Mouse (Mus musculus): ENCODE data around the gene Trcg1. TPM values are rescaled to one million over a fixed set of nuclear protein-coding genes. Genes with fewer than 3 reads are reported as not detected.
"Not testable (repeated sequence)": the region's sequence is repeated elsewhere in the genome, so short reads cannot be mapped to it uniquely, and the experiment has no call there.

Trcg1 gene
- polyA plus RNA-seq, 1 experiment from 2014 or later: not detected

DNA sequence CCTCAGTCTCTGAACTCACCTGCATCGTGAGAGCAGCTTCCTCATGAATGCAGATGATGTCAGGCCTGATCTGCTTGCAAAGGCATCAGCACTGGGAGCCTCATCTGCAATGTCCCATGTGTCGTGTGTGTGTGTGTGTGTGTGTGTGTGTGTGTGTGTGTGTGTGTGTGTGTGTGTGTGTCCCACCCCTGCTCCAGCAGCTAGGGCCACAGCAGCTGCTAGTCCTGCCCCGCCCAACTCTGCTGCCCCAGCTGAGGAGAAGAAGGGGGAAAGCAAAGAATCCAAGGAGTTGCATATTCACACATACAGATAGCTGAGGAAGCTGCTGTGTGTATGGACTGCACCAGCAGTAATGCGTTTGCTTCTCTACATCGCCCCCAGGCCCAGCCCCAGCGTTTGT is 19.1 kb upstream of the Trcg1 start:
- 83% methylated on average over 6 of the region's 6 CpGs for WGBS
- H3K36me3 ChIP-seq (ENCODE audit: control insufficient read depth, insufficient read depth, low read length): no peaks in the 10 kb centered on the region

DNA sequence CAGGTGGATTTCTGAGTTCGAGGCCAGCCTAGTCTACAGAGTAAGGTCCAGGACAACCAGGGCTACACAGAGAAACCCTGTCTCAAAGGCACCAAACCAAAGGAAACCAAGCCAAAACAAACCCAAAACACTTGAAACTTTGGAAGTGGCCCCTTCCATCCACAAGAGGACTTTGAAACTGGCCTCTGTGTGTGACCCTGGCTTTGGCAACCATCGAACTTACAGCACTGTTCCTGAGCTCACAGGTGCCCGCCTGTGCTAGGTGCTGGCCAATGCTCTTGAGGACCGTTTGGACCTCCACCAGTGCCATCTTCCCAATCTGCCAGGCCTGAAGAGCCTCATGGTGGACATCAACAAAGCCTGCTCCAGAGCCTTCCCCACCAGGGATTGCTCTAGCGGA is 17.6 kb upstream of the Trcg1 start:
- Histone ChIP-seq H3K36me3 (ENCODE audit: control insufficient read depth, insufficient read depth, low read length) (no peaks in the 10 kb centered on the region), H3K27me3 (ENCODE audit: control insufficient read depth, insufficient read depth, low read length) (no peaks in the 10 kb centered on the region), H3K9me3 (ENCODE audit: control insufficient read depth, low read length) (no peaks in the 10 kb centered on the region), H3K4me3 (ENCODE audit: low read depth, low read length) (no peak overlapping the region), H3K9ac (ENCODE audit: low read length) (no peak overlapping the region), H3K4me1 (replicated peaks; ENCODE audit: control insufficient read depth, insufficient read depth, low read length) (no peaks in the 10 kb centered on the region), H3K27ac (ENCODE audit: low read depth, low read length) (no peak overlapping the region), H3K4me2 (ENCODE audit: low read depth, low read length, severe bottlenecking) (no peak overlapping the region)
- WGBS: 90% methylated on average over 5 of the region's 5 CpGs
- ATAC-seq (replicated peaks; ENCODE audit: low FRiP score): no peak
- DNase-seq (ENCODE audit: low spot score): no peak

More for the DNA sequence above, 19.1 kb upstream of the Trcg1 start:
- Histone ChIP-seq H3K4me2 (ENCODE audit: low read depth, low read length, severe bottlenecking) (no peak overlapping the region), H3K9me3 (ENCODE audit: control insufficient read depth, low read length) (no peaks in the 10 kb centered on the region), H3K4me1 (replicated peaks; ENCODE audit: control insufficient read depth, insufficient read depth, low read length) (no peaks in the 10 kb centered on the region), H3K27ac (ENCODE audit: low read depth, low read length) (no peak overlapping the region), H3K27me3 (ENCODE audit: control insufficient read depth, insufficient read depth, low read length) (no peaks in the 10 kb centered on the region), H3K9ac (ENCODE audit: low read length) (no peak overlapping the region), H3K4me3 (ENCODE audit: low read depth, low read length) (no peak overlapping the region)
- DNase-seq (ENCODE audit: low spot score) (no peak), ATAC-seq (replicated peaks; ENCODE audit: low FRiP score) (no peak)

DNA sequence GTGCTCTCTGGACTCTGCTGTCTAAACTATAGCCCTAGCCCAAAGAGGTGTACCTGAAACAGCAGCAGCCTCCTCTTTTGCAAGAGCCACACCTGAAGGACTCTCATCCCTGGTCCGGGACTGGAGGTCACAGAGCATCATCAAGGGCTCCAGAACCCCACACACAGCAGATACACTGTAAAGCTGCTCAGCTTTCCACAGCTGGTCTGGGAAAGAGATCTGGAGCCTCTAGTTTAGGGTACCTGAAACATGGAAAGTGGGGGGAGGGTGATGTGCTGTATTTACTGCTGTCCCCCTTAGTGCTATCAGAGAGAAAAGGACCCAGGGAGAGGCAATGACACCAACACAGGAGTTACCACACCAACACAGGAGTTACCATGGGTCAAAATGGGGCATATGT is 16.8 kb upstream of the Trcg1 start:
- ATAC-seq (replicated peaks; ENCODE audit: low FRiP score): no peak
- Histone ChIP-seq H3K9me3 (ENCODE audit: control insufficient read depth, low read length) (no peaks in the 10 kb centered on the region), H3K4me2 (ENCODE audit: low read depth, low read length, severe bottlenecking) (no peak overlapping the region), H3K4me3 (ENCODE audit: low read depth, low read length) (no peak overlapping the region), H3K9ac (ENCODE audit: low read length) (no peak overlapping the region), H3K4me1 (replicated peaks; ENCODE audit: control insufficient read depth, insufficient read depth, low read length) (no peaks in the 10 kb centered on the region), H3K27me3 (ENCODE audit: control insufficient read depth, insufficient read depth, low read length) (no peaks in the 10 kb centered on the region), H3K27ac (ENCODE audit: low read depth, low read length) (no peak overlapping the region), H3K36me3 (ENCODE audit: control insufficient read depth, insufficient read depth, low read length) (no peaks in the 10 kb centered on the region)
- WGBS: 93% methylated on average over 1 of the region's 1 CpGs
- no peak for DNase-seq (ENCODE audit: low spot score)

DNA sequence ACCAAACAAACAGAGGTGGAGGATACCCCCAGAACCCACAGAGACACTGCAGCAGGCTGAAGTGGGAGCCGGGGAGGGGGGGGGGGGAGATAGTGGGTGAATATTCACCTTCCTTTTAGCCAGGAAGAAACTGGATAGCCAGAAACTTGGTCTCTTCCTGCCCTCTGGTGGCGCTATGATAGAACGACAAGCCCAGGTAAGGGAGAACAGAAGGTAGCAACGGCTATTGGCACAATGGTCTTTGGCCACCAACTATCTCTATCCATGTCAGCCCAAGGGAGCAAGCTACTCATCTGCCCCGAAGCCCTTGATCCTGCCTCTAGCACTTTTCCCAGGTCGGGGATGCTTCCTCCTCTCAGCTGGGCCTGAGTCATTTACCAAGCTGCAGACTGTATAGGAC is 16.0 kb upstream of the Trcg1 start:
- no peak for ATAC-seq (replicated peaks; ENCODE audit: low FRiP score)
- DNase-seq (ENCODE audit: low spot score): peak; percentile 59

DNA sequence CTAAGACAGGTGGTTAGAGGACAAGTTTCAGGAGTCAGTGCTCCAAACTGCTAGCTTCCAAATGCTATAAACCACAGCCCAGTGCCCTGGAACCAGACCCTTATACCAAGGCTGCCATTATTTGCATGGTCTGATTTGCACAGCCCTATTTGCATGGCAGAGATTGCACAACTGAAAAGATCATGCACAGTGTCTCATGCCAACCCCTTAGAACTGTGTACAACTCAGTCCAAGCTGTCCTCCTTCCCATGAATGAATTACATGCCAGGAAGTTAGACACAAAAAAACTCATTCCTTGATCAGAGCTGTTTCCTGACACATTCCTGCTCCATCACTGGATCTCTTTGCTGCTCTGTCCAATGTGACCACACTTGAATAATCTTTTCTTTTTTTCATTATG is 13.0 kb upstream of the Trcg1 start:
- no peak overlapping the region for H3K4me2 ChIP-seq (ENCODE audit: low read depth, low read length, severe bottlenecking)
- no peak overlapping the region for H3K4me3 ChIP-seq (ENCODE audit: low read depth, low read length)
- ATAC-seq (replicated peaks; ENCODE audit: low FRiP score) (no peak), DNase-seq (ENCODE audit: low spot score) (no peak)
- H3K9ac ChIP-seq (ENCODE audit: low read length): no peak overlapping the region
- H3K36me3 ChIP-seq (ENCODE audit: control insufficient read depth, insufficient read depth, low read length): no peaks in the 10 kb centered on the region
- H3K27me3 ChIP-seq (ENCODE audit: control insufficient read depth, insufficient read depth, low read length): no peaks in the 10 kb centered on the region
- no peaks in the 10 kb centered on the region for H3K4me1 ChIP-seq (replicated peaks; ENCODE audit: control insufficient read depth, insufficient read depth, low read length)
- no peaks in the 10 kb centered on the region for H3K9me3 ChIP-seq (ENCODE audit: control insufficient read depth, low read length)
- no peak overlapping the region for H3K27ac ChIP-seq (ENCODE audit: low read depth, low read length)

More for the DNA sequence above, 16.0 kb upstream of the Trcg1 start:
- H3K9me3 ChIP-seq (ENCODE audit: control insufficient read depth, low read length): no peaks in the 10 kb centered on the region
- H3K9ac ChIP-seq (ENCODE audit: low read length): no peak overlapping the region
- H3K4me2 ChIP-seq (ENCODE audit: low read depth, low read length, severe bottlenecking): no peak overlapping the region
- WGBS: 24% methylated on average over 6 of the region's 6 CpGs
- no peak overlapping the region for H3K4me3 ChIP-seq (ENCODE audit: low read depth, low read length)
- no peak overlapping the region for H3K27ac ChIP-seq (ENCODE audit: low read depth, low read length)
- H3K27me3 ChIP-seq (ENCODE audit: control insufficient read depth, insufficient read depth, low read length): no peaks in the 10 kb centered on the region
- no peaks in the 10 kb centered on the region for H3K36me3 ChIP-seq (ENCODE audit: control insufficient read depth, insufficient read depth, low read length)
- H3K4me1 ChIP-seq (replicated peaks; ENCODE audit: control insufficient read depth, insufficient read depth, low read length): no peaks in the 10 kb centered on the region

DNA sequence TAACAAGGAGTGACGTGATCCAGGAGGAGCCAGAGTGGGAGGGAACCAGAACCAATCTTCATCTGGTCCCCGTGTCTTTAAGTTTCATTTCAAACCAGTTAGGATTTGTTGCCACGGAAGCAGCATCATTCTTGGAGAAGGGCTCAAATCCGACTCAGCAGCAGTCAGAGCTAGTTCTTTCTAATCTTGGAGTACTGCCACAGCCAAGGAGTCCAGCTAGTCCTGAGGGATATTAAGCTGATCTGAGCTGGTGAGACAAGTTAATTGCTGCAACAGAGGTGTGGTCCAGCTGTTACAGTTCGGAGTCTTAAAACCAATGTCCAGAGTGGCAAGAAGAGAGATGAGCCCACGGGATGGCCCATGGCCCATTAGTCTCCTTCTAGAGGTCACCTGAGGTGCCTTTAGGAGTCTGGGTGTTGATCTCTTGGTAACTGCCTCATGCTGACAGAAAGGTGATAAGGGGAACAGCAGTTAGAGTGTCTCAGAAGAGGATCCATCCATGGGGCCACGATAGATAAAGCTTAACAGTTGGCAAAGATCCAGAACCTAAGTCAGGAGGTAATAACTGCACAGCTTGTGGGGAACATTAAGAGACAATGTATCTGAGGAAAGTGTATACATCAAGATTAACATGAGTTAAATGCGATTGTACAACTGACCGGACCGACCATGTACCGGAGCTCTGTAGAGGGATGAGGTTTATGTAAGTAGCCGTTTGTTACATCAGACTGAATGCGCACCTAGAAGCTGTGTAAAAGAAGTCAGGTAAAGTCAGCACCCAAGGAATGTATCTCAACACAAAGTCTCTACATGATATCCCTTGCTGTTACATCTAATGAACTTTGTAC is 10.4 kb upstream of the Trcg1 start:
- Histone ChIP-seq H3K4me3 (ENCODE audit: low read depth, low read length) (no peak overlapping the region), H3K9me3 (ENCODE audit: control insufficient read depth, low read length) (no peaks in the 10 kb centered on the region), H3K9ac (ENCODE audit: low read length) (no peak overlapping the region), H3K36me3 (ENCODE audit: control insufficient read depth, insufficient read depth, low read length) (no peaks in the 10 kb centered on the region), H3K4me1 (replicated peaks; ENCODE audit: control insufficient read depth, insufficient read depth, low read length) (no peaks in the 10 kb centered on the region), H3K27me3 (ENCODE audit: control insufficient read depth, insufficient read depth, low read length) (no peaks in the 10 kb centered on the region), H3K27ac (ENCODE audit: low read depth, low read length) (no peak overlapping the region), H3K4me2 (ENCODE audit: low read depth, low read length, severe bottlenecking) (no peak overlapping the region)
- WGBS: 85% methylated on average over 13 of the region's 13 CpGs
- ATAC-seq (replicated peaks; ENCODE audit: low FRiP score): no peak
- no peak for DNase-seq (ENCODE audit: low spot score)

DNA sequence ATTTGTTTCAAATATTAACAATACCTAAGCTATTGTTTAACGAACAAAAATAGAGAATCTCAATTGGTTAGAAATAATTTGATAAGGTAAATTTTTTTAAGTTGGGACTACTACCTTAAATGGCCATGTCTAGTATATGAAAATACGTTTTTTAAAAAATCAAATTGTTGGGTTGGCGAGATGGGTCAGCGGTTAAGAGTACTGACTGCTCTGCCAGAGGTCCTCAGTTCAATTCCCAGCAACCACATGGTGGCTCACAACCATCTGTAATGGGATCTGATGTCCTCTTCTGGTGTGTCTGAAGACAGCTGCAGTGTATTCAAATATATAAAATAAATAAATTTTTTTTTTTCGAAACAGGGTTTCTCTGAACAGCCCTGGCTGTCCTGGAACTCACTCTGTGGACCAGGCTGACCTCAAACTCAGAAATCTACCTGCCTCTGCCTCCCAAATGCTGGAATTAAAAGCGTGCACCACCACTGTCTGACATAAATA is 9.7 kb upstream of the Trcg1 start:
- DNase-seq (ENCODE audit: low spot score); H3K9me3 ChIP-seq (ENCODE audit: control insufficient read depth, low read length); H3K9ac ChIP-seq (ENCODE audit: low read length); H3K36me3 ChIP-seq (ENCODE audit: control insufficient read depth, insufficient read depth, low read length); H3K27me3 ChIP-seq (ENCODE audit: control insufficient read depth, insufficient read depth, low read length); H3K4me2 ChIP-seq (ENCODE audit: low read depth, low read length, severe bottlenecking); H3K4me3 ChIP-seq (ENCODE audit: low read depth, low read length); H3K4me1 ChIP-seq (replicated peaks; ENCODE audit: control insufficient read depth, insufficient read depth, low read length); ATAC-seq (replicated peaks; ENCODE audit: low FRiP score); H3K27ac ChIP-seq (ENCODE audit: low read depth, low read length): not testable (repeated sequence)
- 84% methylated on average over 6 of the region's 6 CpGs for WGBS

DNA sequence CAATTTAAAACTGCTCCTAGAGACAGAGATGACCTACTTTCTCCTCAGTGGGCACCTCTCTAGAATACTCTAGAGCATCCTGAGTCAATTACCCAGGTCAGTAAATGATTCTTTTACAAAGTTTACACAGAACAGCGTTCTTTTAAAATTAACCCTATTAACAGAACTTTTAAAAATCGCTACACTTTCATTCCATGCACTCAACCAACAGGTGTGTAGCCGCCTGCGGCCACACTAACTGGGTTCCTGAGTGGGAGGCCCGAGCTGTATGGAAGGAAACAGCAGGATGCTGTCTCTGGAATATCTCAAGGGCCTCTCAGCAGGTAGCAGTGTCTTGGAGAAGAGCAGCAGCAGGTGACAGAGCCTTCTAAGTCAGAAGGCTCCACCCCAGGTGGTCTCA is 9.2 kb upstream of the Trcg1 start:
- Histone ChIP-seq H3K4me3 (ENCODE audit: low read depth, low read length) (no peak overlapping the region), H3K27me3 (ENCODE audit: control insufficient read depth, insufficient read depth, low read length) (no peaks in the 10 kb centered on the region), H3K9ac (ENCODE audit: low read length) (no peak overlapping the region), H3K36me3 (ENCODE audit: control insufficient read depth, insufficient read depth, low read length) (no peaks in the 10 kb centered on the region), H3K9me3 (ENCODE audit: control insufficient read depth, low read length) (no peaks in the 10 kb centered on the region), H3K4me2 (ENCODE audit: low read depth, low read length, severe bottlenecking) (no peak overlapping the region), H3K4me1 (replicated peaks; ENCODE audit: control insufficient read depth, insufficient read depth, low read length) (no peaks in the 10 kb centered on the region), H3K27ac (ENCODE audit: low read depth, low read length) (no peak overlapping the region)
- WGBS: 63% methylated on average over 5 of the region's 5 CpGs
- no peak for ATAC-seq (replicated peaks; ENCODE audit: low FRiP score)
- DNase-seq (ENCODE audit: low spot score): no peak

DNA sequence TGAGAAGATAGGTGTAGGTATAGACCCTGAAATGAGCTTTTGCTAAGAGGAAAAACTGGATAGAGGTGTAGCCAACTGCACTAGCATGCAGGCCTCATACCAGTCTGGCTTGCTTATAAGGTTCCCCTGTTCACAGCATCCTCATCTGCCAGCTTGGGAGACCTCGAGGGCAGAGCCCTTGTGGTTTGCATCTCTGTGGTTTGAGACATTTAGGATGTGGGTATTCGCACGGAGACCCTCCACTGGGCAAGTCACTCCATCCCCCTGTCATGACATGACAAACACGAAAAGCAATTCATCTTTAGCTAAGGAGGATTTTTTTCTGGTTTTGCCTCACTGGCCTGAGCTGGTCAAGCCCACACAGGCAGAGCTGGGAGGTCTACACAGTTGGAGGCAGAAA is 8.2 kb upstream of the Trcg1 start:
- DNase-seq (ENCODE audit: low spot score): no peak
- no peaks in the 10 kb centered on the region for H3K27me3 ChIP-seq (ENCODE audit: control insufficient read depth, insufficient read depth, low read length)
- H3K4me2 ChIP-seq (ENCODE audit: low read depth, low read length, severe bottlenecking): no peak overlapping the region
- no peaks in the 10 kb centered on the region for H3K36me3 ChIP-seq (ENCODE audit: control insufficient read depth, insufficient read depth, low read length)
- H3K27ac ChIP-seq (ENCODE audit: low read depth, low read length): no peak overlapping the region
- WGBS: 76% methylated on average over 4 of the region's 4 CpGs
- no peak for ATAC-seq (replicated peaks; ENCODE audit: low FRiP score)
- no peaks in the 10 kb centered on the region for H3K9me3 ChIP-seq (ENCODE audit: control insufficient read depth, low read length)
- no peak overlapping the region for H3K4me3 ChIP-seq (ENCODE audit: low read depth, low read length)
- H3K4me1 ChIP-seq (replicated peaks; ENCODE audit: control insufficient read depth, insufficient read depth, low read length): no peaks in the 10 kb centered on the region
- no peak overlapping the region for H3K9ac ChIP-seq (ENCODE audit: low read length)
